Mouse (Mus musculus) duodenum, adult 2 months (tissue): ENCODE data around the gene Vmn1r2. TPM values are rescaled to one million over a fixed set of nuclear protein-coding genes. Genes with fewer than 3 reads are reported as not detected.

Experiments
- polyA plus RNA-seq: library from polyadenylated mRNA; depleted of rRNA; stranded (reverse); fragments of >200 nt; gene quantifications from 2 replicates; pipeline ENCODE4 v1.2.3, GENCODE M21; 2012; ENCODE audit warnings: low replicate concordance; rRNA removed

Vmn1r2 gene
- not detected in 2 replicates for polyA plus RNA-seq

DNA sequence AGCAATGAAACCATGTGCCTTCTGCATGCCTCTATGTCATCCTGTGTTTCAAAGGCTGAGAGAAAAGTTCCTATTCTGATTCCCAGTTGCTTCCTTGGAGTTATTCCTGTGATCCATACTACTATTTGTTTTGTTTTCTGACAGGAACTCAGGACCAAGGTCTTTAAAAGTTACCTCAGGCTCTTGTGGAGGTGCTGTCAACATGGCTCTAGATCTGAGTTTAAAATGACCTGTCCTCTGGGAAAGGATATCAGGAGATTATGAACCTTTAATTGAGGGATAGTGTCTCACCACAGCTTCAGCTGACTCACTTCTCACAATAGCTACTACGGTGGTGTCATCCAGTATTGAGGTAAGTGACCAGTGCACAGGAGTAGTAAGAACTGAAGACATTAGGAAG lies at the start of gene Vmn1r2:
Gene Vmn1r2 (plus strand): TSS at position 301 of the 400 bp plus-strand sequence.

GRCm38 (mm10) chr4:3185258-3185657 lies 18.1 kb downstream of the Vmn1r2 start, which contains the start of gene Vmn1r3:
Vmn1r3 (minus strand) TSS chr4:3185358.

Other genes starting within 250 kb of the Vmn1r2 start
- not detected in 2 replicates for gene Vmn1r3, start 18.0 kb downstream of the Vmn1r2 start, polyA plus RNA-seq